Mouse (Mus musculus) kidney, adult 11 months (tissue): ENCODE data around the gene 5330417C22Rik.

Experiments used
- DNase-seq: peaks from one replicate; pipeline ENCODE4 v3.0.0; 2022

The 5330417C22Rik gene

GRCm38 (mm10) chr3:108410359-108410714 lies 126.0 kb downstream of the 5330417C22Rik start:
- DNase-seq = no peak

- no peak for DNase-seq
Measured at GRCm38 (mm10) chr3:108409656-108410358, 126.5 kb downstream of the 5330417C22Rik start.

- no peak for DNase-seq
Measured at GRCm38 (mm10) chr3:108408517-108409008, 127.8 kb downstream of the 5330417C22Rik start.

GRCm38 (mm10) chr3:108406306-108406885 lies 129.9 kb downstream of the 5330417C22Rik start:
- DNase-seq = no peak
